In the genomic region with DNA sequence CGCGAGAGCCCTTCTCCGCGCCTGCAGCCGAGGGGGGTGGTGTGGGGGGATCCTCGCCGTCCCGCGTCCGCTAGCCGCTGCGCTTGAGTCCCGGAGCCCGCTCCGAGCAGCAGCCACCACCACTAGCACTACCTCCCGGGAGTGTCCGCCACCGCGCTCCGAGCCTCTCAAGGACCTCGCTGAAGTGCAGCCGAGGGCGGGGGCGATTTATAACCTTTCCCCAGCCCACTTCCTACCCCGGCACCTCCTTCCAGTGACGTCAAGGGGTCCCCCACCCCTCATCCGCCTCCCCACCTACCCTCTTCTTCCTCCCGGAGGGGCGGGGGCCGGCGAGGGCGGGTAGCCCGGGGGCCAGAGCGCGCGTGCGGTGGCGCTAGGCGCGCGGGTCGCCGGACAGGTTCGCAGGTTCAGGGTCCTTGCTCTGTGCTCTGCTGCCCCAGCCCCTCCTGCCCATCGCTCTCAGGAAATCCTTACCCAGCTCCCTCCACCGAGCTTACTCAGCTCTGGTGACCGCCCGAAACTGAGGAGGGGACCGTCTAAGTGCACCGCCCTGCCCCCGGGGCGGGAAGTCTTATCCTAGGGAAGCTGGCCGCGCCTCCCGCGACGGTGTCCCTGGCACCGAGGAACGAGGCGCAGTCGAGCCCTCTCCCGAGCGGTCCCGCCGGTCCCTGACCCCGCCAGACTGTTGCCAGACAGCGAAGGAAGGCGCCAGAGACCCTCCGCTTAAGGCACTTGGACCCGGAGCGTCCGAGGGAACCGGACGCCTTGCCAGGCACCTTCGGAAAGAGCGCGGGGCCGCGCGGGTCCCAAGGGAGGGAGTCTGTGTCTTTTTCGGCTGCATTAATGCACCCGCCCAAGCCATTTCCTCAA, we compare ENCODE assay signal across 9 mouse cellular contexts. TPM values are rescaled to one million over a fixed set of nuclear protein-coding genes. Genes with fewer than 3 reads are reported as not detected.
A peak's percentile ranks its signal among the peaks of the same experiment; 100 is the strongest.
DNase-seq lines count a peak whose midpoint lies in the region; ATAC-seq and TF ChIP-seq lines count a peak whose summit lies in the region.
"Had no signal": no experiment of that assay in that cellular context is flagged by ENCODE, and none has a peak within 500 bp of the region (broad histone marks: within the 10 kb centered on the region; RNA-seq: fewer than 3 reads in every experiment).

A gene (minus strand): TSS at position 181 of the 870 bp plus-strand sequence.

- peaks cover 83% of the 10 kb centered on the region for H3K27me3 ChIP-seq in limb, embryonic 15.5 days
- peaks cover 58% of the 10 kb centered on the region for H3K27me3 ChIP-seq in midbrain, embryonic 16.5 days (ENCODE audit: control insufficient read depth, insufficient read depth, low read depth, low read length)

- peak within 1 kb of the TSS; percentile 5 for H3K9ac ChIP-seq in limb, embryonic 15.5 days
- peak within 1 kb of the TSS; percentile 53; the same call in 1 of the 2 replicates for H3K9ac ChIP-seq in midbrain, embryonic 16.5 days (ENCODE audit: low read depth, low read length)

- peaks cover 22% of the 10 kb centered on the region for H3K4me1 ChIP-seq in limb, embryonic 15.5 days
- H3K4me1 ChIP-seq in midbrain, embryonic 16.5 days (ENCODE audit: control insufficient read depth, insufficient read depth, low read length), result peaks cover 19% of the 10 kb centered on the region

- H3K36me3 ChIP-seq in limb, embryonic 15.5 days, result no peaks in the 10 kb centered on the region
- H3K36me3 ChIP-seq in midbrain, embryonic 16.5 days (ENCODE audit: control insufficient read depth, insufficient read depth, low read length), result no peaks in the 10 kb centered on the region

- ATAC-seq in limb, embryonic 15.5 days (ENCODE audit: insufficient number of reproducible peaks, low FRiP score, low TSS enrichment, low read depth), result peak; percentile 42
- 0 out of 2 replicates have a peak, but pooled peaks have one; percentile 28 for ATAC-seq in midbrain, embryonic 16.5 days

- DNase-seq in layer of hippocampus, adult 2 months (ENCODE audit: low spot score in 2 of 2), result no peak
- DNase-seq in layer of hippocampus, adult 9-10 months (ENCODE audit: low spot score), result no peak
- peak; percentile 64 for DNase-seq in embryo, embryonic 10 days (ENCODE audit: low spot score)
- DNase-seq in heart, adult 18-20 months, result peak; percentile 81 to 92
- peak; percentile 72 for DNase-seq in kidney, adult 11 months
- DNase-seq in right cerebral cortex, postnatal 4 days, result no peak

- TF ChIP-seq CTCF in layer of hippocampus, adult 2 months (conservative IDR thresholded peaks at IDR 0.05), result no peak

- peak within 1 kb of the TSS; percentile 51 for H3K4me3 ChIP-seq in layer of hippocampus, adult 2 months
- peak within 1 kb of the TSS; percentile 47 for H3K4me3 ChIP-seq in limb, embryonic 15.5 days
- H3K4me3 ChIP-seq in midbrain, embryonic 16.5 days (ENCODE audit: low read depth, low read length), result peak within 1 kb of the TSS; percentile 40

- WGBS in limb, embryonic 15.5 days, result under 1% methylated on average over 81 of the region's 82 CpGs
- WGBS in midbrain, embryonic 16.5 days, result under 1% methylated on average over 70 of the region's 82 CpGs

- H3K9me3 ChIP-seq in limb, embryonic 15.5 days, result no peaks in the 10 kb centered on the region
- H3K9me3 ChIP-seq in midbrain, embryonic 16.5 days (replicated peaks; ENCODE audit: control insufficient read depth, low read length, poor library complexity, severe bottlenecking), result no peaks in the 10 kb centered on the region

- H3K27ac ChIP-seq in layer of hippocampus, adult 2 months, result peak within 1 kb of the TSS; percentile 70
- no peak within 1 kb of the TSS for H3K27ac ChIP-seq in limb, embryonic 15.5 days
- H3K27ac ChIP-seq in midbrain, embryonic 16.5 days (ENCODE audit: low read length), result peak within 1 kb of the TSS; percentile 47
- H3K27ac ChIP-seq: macrophage had no signal

- H3K4me2 ChIP-seq in limb, embryonic 15.5 days, result peak within 1 kb of the TSS; percentile 90
- peak within 1 kb of the TSS; percentile 69 for H3K4me2 ChIP-seq in midbrain, embryonic 16.5 days (ENCODE audit: low read length)

RNA-seq across cellular contexts. Expression of the gene that starts here (rescaled TPM):
- 10 to 100 TPM; 31.7 to 34.7 TPM for total RNA-seq in layer of hippocampus, adult 2 months (2021)
- total RNA-seq in heart, adult 18-20 months (2021), result 10 to 100 TPM; 72.0 to 79.5 TPM
- polyA plus RNA-seq in limb, embryonic 15.5 days (2015; fragmentation: Nextera tagmentation; extraction: Ambion mirVana), result 11.9 and 12.2 TPM in 2 replicates
- polyA plus RNA-seq in midbrain, embryonic 16.5 days (2015; fragmentation: Nextera tagmentation; extraction: Ambion mirVana), result 13.6 and 14.0 TPM in 2 replicates

Comparison
In these comparisons a context has a peak if more than half of its experiments do, and no peak if none do; other contexts are left out.
1. DNase-seq: peak in embryo, embryonic 10 days (single experiment), heart, adult 18-20 months (2 of 2) and kidney, adult 11 months (single experiment); none in layer of hippocampus, adult 2 months (0 of 2), layer of hippocampus, adult 9-10 months (single experiment) and right cerebral cortex, postnatal 4 days (single experiment).
2. Peak in every context shown above with its lines, with median percentiles within 50 percentile points of each other: H3K4me3 ChIP-seq.